Mouse (Mus musculus) gastrocnemius, adult 2 months (tissue): ENCODE data around the gene Cenpa. TPM values are rescaled to one million over a fixed set of nuclear protein-coding genes. Genes with fewer than 3 reads are reported as not detected.
"Not testable (repeated sequence)": the region's sequence is repeated elsewhere in the genome, so short reads cannot be mapped to it uniquely, and the experiment has no call there.

Experiments used
- DNase-seq: peaks from one replicate; pipeline ENCODE4 v3.0.0; 2022
- H3K27ac ChIP-seq: fragments of 200-600 bp; 2 replicates; pipeline ENCODE4 v1.8.1; 2022; ENCODE audit warnings: mild to moderate bottlenecking
- H3K4me3 ChIP-seq: fragments of 200-600 bp; 2 replicates; pipeline ENCODE4 v1.8.1; 2022; ENCODE audit warnings: mild to moderate bottlenecking, moderate library complexity
- CTCF ChIP-seq: fragments of 200-600 bp; IDR thresholded peaks from 2 replicates; pipeline ENCODE4 v1.8.1; 2022; ENCODE audit warnings: antibody characterized with exemption, mild to moderate bottlenecking, moderate library complexity
- intact Hi-C: fragments of 180-260 bp; cut with DNase I; formaldehyde crosslinking; loops from one replicate; pipeline ENCODE4 v1.15.1; 2025
- total RNA-seq, 2 experiments: library from RNA; stranded (reverse); gene quantifications; 2 replicates each; pipeline ENCODE4 v1.2.3; 2021

The Cenpa gene
- total RNA-seq, 2 experiments from 2014 or later: 1.2 to 3.6 TPM

DNA sequence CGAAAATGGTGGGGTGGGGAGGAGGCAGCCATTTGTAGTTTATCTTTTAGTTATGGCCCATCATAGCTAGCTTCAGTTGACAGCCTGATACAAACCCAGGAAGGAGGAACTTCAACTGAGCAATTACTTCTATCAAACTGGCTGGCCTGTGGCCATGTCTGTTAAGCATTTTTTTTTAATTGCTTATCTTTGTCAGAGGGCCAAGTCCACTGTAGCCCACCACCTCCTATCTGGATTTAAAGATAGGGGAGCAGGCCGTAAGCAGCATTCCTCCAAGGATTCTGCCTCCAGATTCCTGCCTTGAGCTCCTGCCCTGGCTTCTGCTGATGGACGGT, 2.9 kb downstream of the Cenpa start:
- intact Hi-C loops: no loop called here

DNA sequence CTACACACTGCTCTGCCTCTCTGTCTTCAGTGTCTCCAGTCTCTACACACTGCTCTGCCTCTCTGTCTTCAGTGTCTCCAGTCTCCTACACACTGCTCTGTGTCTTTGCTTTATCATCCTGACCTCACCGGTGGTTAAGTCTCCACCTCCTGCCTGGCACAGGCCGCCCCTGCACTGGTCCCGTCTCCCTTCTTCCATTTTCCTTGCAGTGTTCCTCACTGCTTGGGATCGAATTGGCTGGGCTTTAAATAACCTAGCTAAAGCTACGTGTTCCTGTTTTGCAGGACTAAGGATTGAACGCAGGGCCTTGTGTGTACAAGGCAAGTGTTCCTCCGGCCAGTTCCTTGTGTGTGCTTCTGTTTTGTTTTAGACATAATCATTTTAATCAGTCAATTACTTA, 3.5 kb downstream of the Cenpa start:
- Histone ChIP-seq H3K27ac (no peak overlapping the region), H3K4me3 (no peak overlapping the region)
- no peak for DNase-seq
- TF ChIP-seq CTCF: no peak
- intact Hi-C loops: no loop called here

More for the DNA sequence above, 2.9 kb downstream of the Cenpa start:
- DNase-seq: no peak
- H3K27ac ChIP-seq: no peak overlapping the region
- no peak overlapping the region for H3K4me3 ChIP-seq
- TF ChIP-seq CTCF: no peak

DNA sequence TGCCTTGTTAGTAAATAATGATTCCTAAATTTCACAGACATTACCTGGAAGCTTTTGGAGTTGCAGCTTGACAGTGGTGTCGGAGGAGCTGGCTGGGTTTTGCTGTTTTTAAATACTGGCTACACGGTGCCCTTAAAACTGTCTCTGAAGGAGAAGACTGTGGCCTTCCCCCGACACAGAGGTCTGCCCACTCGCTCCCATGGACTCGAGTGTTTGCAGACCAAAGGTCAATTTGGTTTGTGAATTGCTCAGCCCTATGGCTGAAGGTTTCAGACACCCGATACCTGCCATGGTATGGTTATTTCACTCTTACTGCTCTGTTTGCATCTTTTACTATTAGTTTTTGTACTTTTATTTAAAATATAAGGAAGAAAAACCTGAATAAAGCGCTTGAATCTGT, 7.4 kb downstream of the Cenpa start:
- Histone ChIP-seq H3K4me3 (no peak overlapping the region), H3K27ac (no peak overlapping the region)
- TF ChIP-seq CTCF: no peak
- intact Hi-C loops: no loop called here
- DNase-seq: no peak

DNA sequence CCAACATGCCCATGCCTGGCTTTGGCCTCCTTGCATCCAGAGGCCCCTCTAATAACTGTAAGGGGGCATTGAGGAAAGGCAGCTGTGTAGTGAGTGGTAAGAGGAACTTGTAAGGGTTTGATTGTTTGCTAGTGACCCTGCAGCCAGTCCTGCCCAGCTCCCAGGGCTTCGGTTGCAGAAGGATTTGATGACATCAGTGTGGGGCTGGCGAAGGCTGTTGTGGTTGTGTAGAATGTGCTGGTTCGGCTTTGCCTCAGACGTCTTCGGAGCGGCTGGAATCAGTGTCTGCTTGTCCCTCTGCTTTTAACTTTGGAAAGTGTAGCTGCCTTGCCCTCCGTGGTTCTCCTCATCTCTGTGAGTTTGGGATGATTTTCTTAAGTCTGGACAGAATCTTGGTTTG, 10.2 kb downstream of the Cenpa start:
- H3K4me3 ChIP-seq: no peak overlapping the region
- TF ChIP-seq CTCF: no peak
- H3K27ac ChIP-seq: no peak overlapping the region
- no peak for DNase-seq
- intact Hi-C loops: no loop called here

DNA sequence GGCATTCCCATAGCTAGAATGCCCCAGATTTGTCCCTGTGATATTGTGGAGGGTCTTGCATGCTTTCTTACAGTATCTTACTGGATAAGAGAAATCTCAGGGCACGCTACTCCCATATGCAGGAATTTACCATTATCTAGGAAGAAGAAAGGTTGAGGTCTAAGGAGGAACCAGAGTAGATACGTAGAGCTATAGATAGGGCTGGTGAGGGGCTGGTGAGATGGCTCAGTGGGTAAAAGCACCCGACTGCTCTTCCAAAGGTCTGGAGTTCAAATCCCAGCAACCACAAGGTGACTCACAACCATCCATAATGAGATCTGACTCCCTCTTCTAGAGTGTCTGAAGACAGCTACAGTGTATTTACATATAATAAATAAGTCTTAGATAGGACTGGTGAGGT, 11.5 kb downstream of the Cenpa start:
- H3K27ac ChIP-seq, DNase-seq, H3K4me3 ChIP-seq, intact Hi-C loops: not testable (repeated sequence)

DNA sequence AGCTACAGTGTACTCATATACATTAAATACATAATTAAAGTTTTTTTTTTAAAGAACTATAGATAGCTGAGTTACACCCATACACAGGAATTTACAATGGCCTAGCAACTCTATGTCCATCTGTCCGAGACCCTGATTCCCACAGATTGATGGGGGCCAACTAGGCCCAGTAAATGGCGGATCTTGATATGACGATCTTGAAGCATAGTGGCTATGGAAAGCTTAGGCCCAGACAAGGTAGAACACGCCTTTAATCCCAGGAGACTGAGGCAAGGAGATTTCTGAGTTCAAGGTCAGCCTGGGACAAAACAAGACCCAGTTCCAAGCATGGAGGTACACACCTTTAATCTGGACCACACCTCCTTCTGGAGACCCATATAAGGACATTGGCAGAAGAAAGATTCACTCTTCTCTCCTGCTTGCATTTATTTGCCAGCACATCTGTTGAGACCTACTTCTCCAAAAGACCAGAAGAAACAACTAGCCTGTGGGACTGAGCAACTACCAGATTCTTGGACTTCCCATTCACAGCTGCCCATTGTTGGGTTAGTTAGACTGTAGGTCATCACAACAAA, 12.2 kb downstream of the Cenpa start:
- TF ChIP-seq CTCF: no peak
- Histone ChIP-seq H3K27ac (no peak overlapping the region), H3K4me3 (no peak overlapping the region)
- no peak for DNase-seq
- intact Hi-C loops: no loop called here

DNA sequence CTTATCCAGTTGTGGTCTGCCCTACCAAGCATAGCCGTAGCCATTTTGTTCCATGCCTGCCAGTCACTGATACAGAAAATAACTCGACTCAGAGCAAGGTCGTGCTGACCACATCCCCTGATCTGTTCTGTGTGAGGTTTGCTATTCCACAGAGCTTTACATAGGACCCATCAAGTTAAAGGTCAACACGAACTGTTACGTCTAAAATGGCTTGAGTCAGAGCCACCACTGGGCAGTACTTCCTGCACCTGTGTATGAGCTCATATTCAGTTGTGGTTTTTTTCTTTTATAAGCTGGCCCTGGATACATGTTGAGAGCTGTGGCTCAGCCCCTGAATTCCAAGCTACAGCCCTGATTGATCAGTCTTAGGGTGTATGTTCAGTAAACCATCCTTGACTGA, 13.0 kb downstream of the Cenpa start:
- Histone ChIP-seq H3K4me3 (no peak overlapping the region), H3K27ac (no peak overlapping the region)
- TF ChIP-seq CTCF: no peak
- intact Hi-C loops: no loop called here
- DNase-seq: no peak

DNA sequence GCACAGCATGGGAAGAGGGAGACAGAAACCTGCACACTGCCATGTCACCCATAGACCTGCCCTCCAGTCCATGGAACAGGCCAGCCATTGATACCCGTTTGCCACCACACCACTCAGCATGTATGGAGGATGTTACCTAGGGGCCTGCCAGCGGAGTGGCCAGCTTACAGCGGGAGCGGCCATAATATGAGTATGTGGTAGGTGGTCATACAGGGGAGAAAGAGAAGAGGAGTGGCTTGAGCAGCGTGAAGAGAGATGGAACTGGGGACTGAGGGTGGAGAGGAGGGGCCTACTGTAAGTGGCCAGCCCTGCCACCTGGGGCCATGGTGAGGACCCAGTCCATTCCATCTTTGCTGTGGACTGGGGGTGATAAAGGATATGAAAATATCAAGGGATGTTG, 15.4 kb downstream of the Cenpa start:
- no peak for TF ChIP-seq CTCF
- no peak overlapping the region for H3K27ac ChIP-seq
- no peak overlapping the region for H3K4me3 ChIP-seq
- intact Hi-C loops: loop anchor here (2.0 kb wide), 1 partner anchor 165 kb away; no protein-coding TSS in a partner anchor
- no peak for DNase-seq

DNA sequence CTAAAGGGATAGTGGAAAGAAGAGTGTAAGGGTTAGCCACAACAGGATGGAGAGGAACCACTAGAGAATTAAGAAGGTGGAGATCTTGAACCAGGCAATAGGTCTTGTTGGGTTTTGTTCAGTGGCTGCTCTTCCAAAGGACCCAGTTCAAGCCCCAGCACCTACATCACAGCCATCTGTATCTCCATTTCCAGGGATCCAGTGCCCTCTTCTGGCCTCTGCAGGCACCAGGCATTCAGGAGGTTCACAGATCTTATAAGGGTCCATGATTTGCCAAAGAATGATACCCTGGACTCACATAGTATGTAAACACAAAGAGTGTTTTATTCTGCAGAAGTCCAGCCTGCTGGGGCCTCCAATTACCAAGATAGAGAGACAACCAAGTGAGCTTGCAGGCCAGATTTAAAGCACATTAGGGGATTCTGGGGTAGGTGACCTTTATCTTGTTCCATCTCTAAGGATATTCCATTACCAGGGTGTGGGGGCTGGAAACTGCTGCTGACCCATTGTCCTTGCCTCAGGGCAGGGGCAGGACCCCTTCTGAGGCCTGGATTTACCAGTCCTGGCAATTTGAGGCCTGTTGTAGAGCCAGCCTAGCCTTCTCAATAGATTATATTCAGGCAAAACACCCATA, 16.5 kb downstream of the Cenpa start:
- DNase-seq: no peak
- H3K27ac ChIP-seq: no peak overlapping the region
- TF ChIP-seq CTCF: peak; percentile 52
- intact Hi-C loops: no loop called here
- H3K4me3 ChIP-seq: no peak overlapping the region

DNA sequence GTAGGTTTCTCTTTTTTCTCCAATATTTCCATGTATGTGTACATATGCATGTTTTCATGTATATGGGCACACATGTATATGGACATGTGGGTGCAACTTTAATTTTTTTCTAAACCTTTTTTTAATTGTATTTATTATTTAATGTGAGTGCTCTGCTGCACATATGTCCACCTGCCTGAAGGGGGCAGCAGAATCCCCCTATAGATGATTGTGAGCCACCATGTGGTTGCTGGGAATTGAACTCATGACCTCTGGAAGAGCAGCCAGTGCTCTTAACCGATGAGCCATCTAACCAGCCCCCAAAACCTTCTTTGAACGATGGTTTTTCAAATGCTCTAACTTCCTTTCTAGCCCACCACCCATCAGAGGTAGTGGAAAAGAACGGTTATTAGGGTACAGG, 17.4 kb downstream of the Cenpa start:
- intact Hi-C loops: no loop called here
- Histone ChIP-seq H3K4me3 (no peak overlapping the region), H3K27ac (no peak overlapping the region)
- no peak for DNase-seq
- TF ChIP-seq CTCF: peak; percentile 51

DNA sequence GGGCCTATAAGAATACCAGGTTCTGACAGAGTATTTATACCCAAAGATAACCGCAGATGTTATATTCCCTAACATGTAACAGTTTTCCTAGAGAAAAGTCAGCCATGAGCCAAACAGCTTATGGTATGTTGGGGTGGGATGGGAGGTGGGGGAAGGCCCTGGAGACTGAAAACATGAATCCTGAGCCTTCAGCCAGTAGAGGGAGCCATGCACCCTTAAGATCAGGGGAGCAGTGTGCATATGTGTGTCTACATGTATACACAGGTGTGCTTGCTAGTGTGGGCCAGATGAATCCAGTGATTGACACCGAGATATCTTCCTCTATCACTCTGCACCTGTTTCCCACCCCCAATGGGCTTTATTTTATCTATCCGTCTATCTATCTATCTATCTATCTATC, 20.2 kb downstream of the Cenpa start:
- no peak overlapping the region for H3K27ac ChIP-seq
- peak; percentile 57 for TF ChIP-seq CTCF
- no peak for DNase-seq
- intact Hi-C loops: no loop called here
- no peak overlapping the region for H3K4me3 ChIP-seq

DNA sequence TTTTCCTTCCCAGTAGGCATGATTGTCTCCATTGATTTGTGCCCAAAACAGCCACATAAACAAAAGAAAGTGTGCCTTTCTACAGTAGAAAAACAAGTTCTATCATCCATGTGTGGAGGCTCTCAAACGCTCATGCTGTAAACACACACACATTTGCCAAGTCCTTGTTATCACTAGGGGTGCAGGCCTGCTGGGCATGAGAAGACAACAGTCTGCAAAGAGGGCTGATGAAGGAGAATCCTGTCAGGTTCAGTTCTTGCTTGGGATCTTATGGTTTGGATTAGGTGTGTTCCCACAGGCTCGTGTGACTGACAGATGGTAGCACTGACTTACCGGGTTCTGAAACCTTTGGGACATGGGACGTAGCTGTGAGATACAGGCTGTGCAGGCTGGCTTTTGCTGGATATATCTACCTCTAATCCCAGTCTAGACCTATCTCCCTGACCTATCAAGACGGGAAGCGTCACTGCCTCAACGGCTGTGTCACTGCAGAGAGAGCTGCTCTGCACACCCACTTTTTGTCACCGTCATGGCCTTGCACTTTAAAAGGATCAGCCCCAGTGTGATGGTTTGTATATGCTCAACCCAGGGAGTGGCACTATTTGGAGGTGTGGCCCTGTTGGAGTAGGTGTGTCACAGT, 33.9 kb downstream of the Cenpa start:
- intact Hi-C loops: loop anchor here (10.0 kb wide), 1 partner anchor 304 kb away; no protein-coding TSS in a partner anchor
- Histone ChIP-seq H3K27ac (no peak overlapping the region), H3K4me3 (no peak overlapping the region)
- no peak for TF ChIP-seq CTCF
- no peak for DNase-seq

DNA sequence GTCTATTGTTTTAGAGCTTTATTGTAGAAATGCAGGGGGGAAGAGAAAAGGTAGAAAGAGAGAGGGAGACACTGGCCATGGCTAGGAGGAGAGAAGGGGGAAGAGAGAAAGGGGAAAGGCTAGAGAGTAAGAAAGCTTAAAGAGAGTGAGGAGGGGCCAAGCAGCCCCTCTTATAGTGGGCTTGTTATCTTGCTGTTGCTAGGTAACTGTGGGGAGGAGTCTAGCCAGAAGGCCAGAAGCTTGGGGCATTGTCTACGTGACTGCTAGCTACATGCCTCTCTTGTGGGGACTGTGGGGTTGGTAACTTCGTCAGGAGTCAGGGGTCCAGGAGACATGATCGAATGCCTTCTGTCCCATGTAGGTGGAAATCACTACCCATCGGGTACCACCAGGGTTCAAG, 34.8 kb downstream of the Cenpa start:
- H3K4me3 ChIP-seq, DNase-seq, H3K27ac ChIP-seq: not testable (repeated sequence)
- intact Hi-C loops: loop anchor here (10.0 kb wide), 1 partner anchor 303 kb away; no protein-coding TSS in a partner anchor

DNA sequence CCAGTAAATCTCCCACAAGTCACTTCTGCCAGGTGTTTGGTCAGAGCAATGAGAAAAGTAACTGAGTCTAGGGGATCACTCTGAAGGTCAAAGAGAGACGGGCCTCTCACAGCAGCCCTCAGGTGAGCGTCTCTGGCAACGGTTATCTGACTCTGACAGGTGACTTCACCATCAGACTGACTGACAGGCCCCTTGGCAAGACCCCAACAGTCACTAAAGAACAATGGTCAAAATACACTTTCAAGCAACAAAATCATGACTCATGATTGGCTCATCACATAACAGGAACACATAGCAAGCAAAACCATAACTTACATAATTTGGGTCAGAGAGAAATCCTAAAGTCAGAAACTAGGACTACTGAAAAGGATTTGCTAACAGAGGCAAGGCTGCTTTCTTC, 35.3 kb downstream of the Cenpa start:
- DNase-seq: no peak
- intact Hi-C loops: loop anchor here (10.0 kb wide), 1 partner anchor 303 kb away; no protein-coding TSS in a partner anchor
- H3K4me3 ChIP-seq: no peak overlapping the region
- no peak for TF ChIP-seq CTCF
- H3K27ac ChIP-seq: no peak overlapping the region
